Mouse (Mus musculus): ENCODE measurements around the gene Ghr.

The Ghr gene

GRCm38 (mm10) chr15:3449564-3449963 lies 133.7 kb downstream of the Ghr start:
- no peak for DNase-seq (ENCODE audit: low read depth, low spot score)

GRCm38 (mm10) chr15:3445285-3445909 lies 137.9 kb downstream of the Ghr start:
- DNase-seq (ENCODE audit: low read depth, low spot score), result no peak

- DNase-seq (ENCODE audit: low read depth, low spot score), result no peak
These were observed 138.8 kb downstream of the Ghr start for GRCm38 (mm10) chr15:3444448-3445020.

GRCm38 (mm10) chr15:3441506-3442286 lies 141.6 kb downstream of the Ghr start:
- peak; percentile 44 for DNase-seq (ENCODE audit: low read depth, low spot score)

GRCm38 (mm10) chr15:3437381-3437780 lies 145.9 kb downstream of the Ghr start:
- DNase-seq (ENCODE audit: low read depth, low spot score), result no peak

- DNase-seq (ENCODE audit: low read depth, low spot score), result peak; percentile 28
These were observed 147.7 kb downstream of the Ghr start for GRCm38 (mm10) chr15:3435637-3436036.

- no peak for DNase-seq (ENCODE audit: low read depth, low spot score)
These were observed 148.8 kb downstream of the Ghr start for GRCm38 (mm10) chr15:3434461-3434860.

- peak; percentile 61 for DNase-seq (ENCODE audit: low read depth, low spot score)
These were observed 150.0 kb downstream of the Ghr start for GRCm38 (mm10) chr15:3433281-3433680.

- DNase-seq (ENCODE audit: low read depth, low spot score), result no peak
These were observed 150.5 kb downstream of the Ghr start for GRCm38 (mm10) chr15:3432823-3433222.

- no peak for DNase-seq (ENCODE audit: low read depth, low spot score)
These were observed 153.9 kb downstream of the Ghr start for GRCm38 (mm10) chr15:3429417-3429816.

GRCm38 (mm10) chr15:3429001-3429400 lies 154.3 kb downstream of the Ghr start:
- no peak for DNase-seq (ENCODE audit: low read depth, low spot score)

- DNase-seq (ENCODE audit: low read depth, low spot score), result no peak
These were observed 156.9 kb downstream of the Ghr start for GRCm38 (mm10) chr15:3426401-3426800.

GRCm38 (mm10) chr15:3423177-3423576 lies 160.1 kb downstream of the Ghr start:
- no peak for DNase-seq (ENCODE audit: low read depth, low spot score)

GRCm38 (mm10) chr15:3417699-3418098 lies 165.6 kb downstream of the Ghr start:
- no peak for DNase-seq (ENCODE audit: low read depth, low spot score)

- DNase-seq (ENCODE audit: low read depth, low spot score), result no peak
These were observed 170.2 kb downstream of the Ghr start for GRCm38 (mm10) chr15:3413103-3413502.

- DNase-seq (ENCODE audit: low read depth, low spot score), result no peak
These were observed 174.8 kb downstream of the Ghr start for GRCm38 (mm10) chr15:3408478-3408877.

- no peak for DNase-seq (ENCODE audit: low read depth, low spot score)
These were observed 184.1 kb downstream of the Ghr start for GRCm38 (mm10) chr15:3399196-3399595.

GRCm38 (mm10) chr15:3397369-3398100 lies 185.8 kb downstream of the Ghr start:
- DNase-seq (ENCODE audit: low read depth, low spot score), result no peak

GRCm38 (mm10) chr15:3396149-3396548 lies 187.1 kb downstream of the Ghr start:
- no peak for DNase-seq (ENCODE audit: low read depth, low spot score)

- DNase-seq (ENCODE audit: low read depth, low spot score), result peak; percentile 26
These were observed 187.6 kb downstream of the Ghr start for GRCm38 (mm10) chr15:3395700-3396099.

- DNase-seq (ENCODE audit: low read depth, low spot score), result no peak
These were observed 192.6 kb downstream of the Ghr start for GRCm38 (mm10) chr15:3390722-3391121.

- no peak for DNase-seq (ENCODE audit: low read depth, low spot score)
These were observed 194.3 kb downstream of the Ghr start for GRCm38 (mm10) chr15:3389011-3389410.

Data from mesoderm, embryonic 11.5 days (tissue).